Mouse (Mus musculus): ENCODE measurements around the gene Rhoj.

- TF ChIP-seq POLR2A (IDR thresholded peaks at IDR 0.05; ENCODE audit: low read depth, low read length) (no peak), EP300 (IDR thresholded peaks at IDR 0.05; ENCODE audit: low read length) (no peak), CTCF (conservative IDR thresholded peaks at IDR 0.05 in 1 of 2, IDR thresholded peaks at IDR 0.05 in 1 of 2; ENCODE audit: low read depth in 2 of 2, low read length in 2 of 2) (no peak), MYC (IDR thresholded peaks at IDR 0.05; ENCODE audit: low read depth, low read length) (no peak), TCF12 (IDR thresholded peaks at IDR 0.05; ENCODE audit: low read depth, low read length) (no peak), MAFK (IDR thresholded peaks at IDR 0.05; ENCODE audit: insufficient replicate concordance, low read length) (no peak), MAX (IDR thresholded peaks at IDR 0.05; ENCODE audit: low read length) (no peak), USF1 (IDR thresholded peaks at IDR 0.05; ENCODE audit: low read depth, low read length) (no peak), E2F4 (IDR thresholded peaks at IDR 0.05; ENCODE audit: insufficient replicate concordance, low read depth, low read length) (no peak), MEF2A (IDR thresholded peaks at IDR 0.05; ENCODE audit: borderline replicate concordance, low read depth, low read length) (no peak), CHD2 (IDR thresholded peaks at IDR 0.05; ENCODE audit: low read length) (no peak)
Measured at GRCm38 (mm10) chr12:75310766-75311165, 2.6 kb downstream of the Rhoj start.
